Mouse (Mus musculus): ENCODE measurements at regions not wholly inside any gene's neighbourhood (a gene's known extent, or its start where the extent isn't known, plus 50 kb on each side); places are given as distances from the start of the nearest gene placed in this dataset.
A peak's percentile ranks its signal among the peaks of the same experiment; 100 is the strongest.

DNA sequence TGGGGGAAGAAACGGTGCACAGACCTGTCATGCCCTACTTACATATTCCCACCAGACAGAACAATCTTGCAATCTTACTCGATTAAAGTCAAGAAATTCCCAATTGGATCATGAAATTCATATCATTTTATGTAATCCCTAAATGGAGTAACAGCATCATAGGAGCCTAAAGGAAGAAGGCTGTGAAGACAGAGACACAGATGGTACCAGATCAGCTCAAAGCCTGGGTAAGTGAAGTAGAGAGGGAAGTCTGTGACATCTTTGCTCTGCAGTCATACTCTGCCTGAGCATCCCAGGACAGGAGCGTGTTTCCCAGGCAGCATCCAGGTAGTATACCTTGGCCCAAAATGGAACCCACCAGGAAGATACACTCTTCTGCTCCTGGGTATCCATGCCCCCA is 108.6 kb downstream of the Diras2 start:
- DNase-seq, result no peak

DNA sequence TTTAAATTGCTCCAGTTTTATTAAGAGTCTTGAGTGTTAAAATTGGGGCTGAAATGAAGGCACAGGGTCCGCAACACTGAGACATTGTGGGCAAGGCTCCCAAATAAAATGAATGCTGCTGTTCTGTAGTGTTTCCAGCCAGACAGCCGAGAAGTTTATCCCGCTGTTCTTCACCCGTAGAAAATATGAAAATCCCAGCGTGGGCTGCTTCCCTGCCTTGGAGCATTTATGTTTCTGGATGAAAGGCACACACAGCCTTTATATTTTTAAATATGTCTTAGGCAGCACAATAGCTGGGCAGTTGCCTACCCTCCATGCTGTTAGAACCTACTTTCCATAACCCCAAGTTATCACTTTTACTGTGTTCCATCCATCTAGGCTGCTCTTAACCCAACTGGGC is 102.6 kb downstream of the Diras2 start:
- no peak for DNase-seq

DNA sequence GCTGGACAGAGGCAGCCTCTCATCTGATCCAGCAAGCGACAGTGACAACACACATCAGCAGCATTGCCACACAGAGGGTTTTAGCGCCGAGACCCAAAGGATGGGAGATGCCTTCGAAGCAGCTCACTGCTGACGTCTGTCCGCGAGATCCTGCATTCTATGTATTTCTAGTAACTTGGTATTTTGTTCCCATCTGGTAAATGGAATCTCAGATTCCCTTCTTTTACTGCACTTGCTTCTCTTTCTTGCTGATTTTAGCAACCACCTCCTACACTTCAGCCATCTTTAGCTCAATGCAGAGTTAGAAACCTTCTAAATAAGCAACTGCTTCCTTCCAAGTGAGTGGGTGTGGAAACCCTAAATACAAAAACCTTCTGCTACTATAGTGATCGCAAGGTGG is 94.3 kb downstream of the Diras2 start:
- peak; percentile 69 for DNase-seq

DNA sequence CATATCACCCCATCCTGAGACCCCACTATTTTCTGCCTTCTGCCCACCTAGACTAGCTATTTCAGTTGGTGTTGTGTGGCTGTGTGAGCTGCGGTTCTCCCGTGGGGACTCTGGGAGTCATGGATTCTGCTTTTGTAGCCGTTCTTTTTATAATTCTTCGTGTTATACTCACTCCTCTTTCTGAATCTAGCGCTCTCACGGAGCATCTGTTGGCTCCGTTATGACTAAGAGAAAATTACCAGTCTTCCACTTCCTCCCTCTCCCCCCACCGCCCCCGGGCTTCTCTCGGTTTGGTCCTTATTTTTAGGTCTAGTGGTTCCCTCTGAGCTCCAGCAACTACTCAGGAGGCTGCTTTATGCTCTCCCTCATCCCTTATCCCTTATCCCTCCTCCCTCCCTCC is 85.6 kb downstream of the Diras2 start:
- DNase-seq, result peak; percentile 88

DNA sequence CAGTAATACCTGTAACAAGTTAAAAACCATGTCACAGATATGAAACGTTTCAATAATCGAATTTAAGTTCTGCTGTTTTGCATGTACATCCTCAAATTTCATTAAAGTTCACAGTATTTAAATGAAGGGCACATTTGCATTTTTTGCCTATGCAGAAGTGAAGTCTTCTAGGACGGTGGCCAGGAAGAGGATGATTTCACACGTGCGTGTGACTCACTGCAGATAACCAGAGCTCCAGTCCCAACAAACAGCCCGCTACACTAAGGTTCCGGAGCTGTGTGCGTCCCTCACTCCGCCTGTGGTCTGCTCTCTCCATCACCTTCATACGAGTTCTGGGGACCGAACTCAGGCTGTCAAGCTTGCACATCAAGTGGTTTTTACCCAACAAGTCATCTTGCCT is 82.2 kb downstream of the Diras2 start:
- no peak for DNase-seq

DNA sequence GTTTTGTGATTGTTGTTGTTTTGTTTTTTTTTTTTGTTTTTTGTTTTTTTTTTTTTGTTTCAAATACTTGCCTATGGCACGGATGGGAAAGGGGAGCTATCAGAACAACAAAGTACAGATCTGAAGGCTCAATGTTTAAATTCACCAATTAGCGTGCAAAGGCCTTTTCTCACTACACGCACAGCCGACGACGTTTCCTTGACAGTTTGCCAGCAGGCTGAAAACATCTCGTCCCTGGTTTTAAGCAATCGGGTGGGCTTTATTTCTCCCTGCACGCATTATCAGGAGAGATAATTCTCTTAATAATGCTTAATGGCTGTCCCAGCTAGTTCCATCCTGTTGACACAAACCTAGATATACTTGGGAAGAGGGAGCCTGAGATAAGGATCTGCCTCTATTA is 79.6 kb downstream of the Diras2 start:
- DNase-seq, result no peak

DNA sequence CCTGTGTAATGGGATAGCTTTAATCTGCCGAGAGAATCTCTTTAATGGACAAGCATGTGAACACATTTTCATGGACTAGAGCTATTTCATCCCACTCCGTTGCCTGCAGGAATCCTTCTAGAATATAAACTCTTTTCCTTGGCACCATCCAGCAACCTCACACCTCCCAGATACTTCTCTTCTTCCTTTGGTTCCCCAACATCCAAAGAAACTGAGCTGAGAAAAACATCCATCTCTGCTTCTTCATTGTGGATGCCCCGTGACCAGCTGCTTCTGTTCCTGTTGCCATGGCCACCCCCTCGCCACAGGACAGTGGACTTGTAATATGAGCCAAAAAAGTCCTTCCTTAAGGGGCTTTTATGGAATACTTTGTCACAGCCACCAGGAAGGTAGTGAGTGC is 78.8 kb downstream of the Diras2 start:
- DNase-seq, result peak; percentile 15

All from right cerebral cortex, adult 18-20 months (tissue).